Mouse (Mus musculus) megakaryocyte-erythroid progenitor cell, adult 5-6 weeks (primary cell): Measurements from ENCODE around the gene Kif26b. TPM values are rescaled to one million over a fixed set of nuclear protein-coding genes. Genes with fewer than 3 reads are reported as not detected.

ENCODE experiments used
- ATAC-seq: replicated peaks from 2 replicates; pipeline ENCODE4 v1.8.0; 2016; ENCODE audit warnings: mild to moderate bottlenecking, inconsistent platforms; ENCODE audit not compliant: severe bottlenecking, poor library complexity, low FRiP score, low TSS enrichment
- total RNA-seq, 2 experiments: library from RNA; stranded (forward) in 1 of 2; stranded (reverse) in 1 of 2; fragments of 200-1000, 215-1000 nt in 1 of 2; fragments of >200 nt in 1 of 2; fragmentation: Nextera tagmentation in 1 of 2; gene quantifications; 2 replicates each; pipeline ENCODE4 v1.2.3; 2014 to 2017

Kif26b gene
- total RNA-seq, 2 experiments from 2014 or later: 1.2 to 2.8 TPM

GRCm38 (mm10) chr1:178641788-178642187 lies 112.9 kb downstream of the Kif26b start:
- no peak for ATAC-seq

GRCm38 (mm10) chr1:178644954-178645353 lies 116.0 kb downstream of the Kif26b start:
- ATAC-seq: peak; percentile 91

GRCm38 (mm10) chr1:178646589-178646988 lies 117.7 kb downstream of the Kif26b start:
- ATAC-seq: no peak

- no peak for ATAC-seq
Observed at GRCm38 (mm10) chr1:178655525-178655924, 126.6 kb downstream of the Kif26b start.

GRCm38 (mm10) chr1:178661035-178661434 lies 132.1 kb downstream of the Kif26b start:
- no peak for ATAC-seq

GRCm38 (mm10) chr1:178661556-178661955 lies 132.6 kb downstream of the Kif26b start:
- no peak for ATAC-seq

GRCm38 (mm10) chr1:178663539-178663938 lies 134.6 kb downstream of the Kif26b start:
- no peak for ATAC-seq

- ATAC-seq: no peak
Observed at GRCm38 (mm10) chr1:178664271-178664969, 135.5 kb downstream of the Kif26b start.

GRCm38 (mm10) chr1:178666524-178666923 lies 137.6 kb downstream of the Kif26b start:
- no peak for ATAC-seq

- ATAC-seq: no peak
Observed at GRCm38 (mm10) chr1:178667808-178668207, 138.9 kb downstream of the Kif26b start.

GRCm38 (mm10) chr1:178668907-178669306 lies 140.0 kb downstream of the Kif26b start:
- no peak for ATAC-seq

- ATAC-seq: no peak
Observed at GRCm38 (mm10) chr1:178673051-178673450, 144.1 kb downstream of the Kif26b start.

- ATAC-seq: no peak
Observed at GRCm38 (mm10) chr1:178673506-178673905, 144.6 kb downstream of the Kif26b start.

- peak; percentile 92 for ATAC-seq
Observed at GRCm38 (mm10) chr1:178675542-178676252, 146.8 kb downstream of the Kif26b start.

GRCm38 (mm10) chr1:178677160-178677559 lies 148.2 kb downstream of the Kif26b start:
- no peak for ATAC-seq

GRCm38 (mm10) chr1:178677630-178678221 lies 148.8 kb downstream of the Kif26b start:
- ATAC-seq: no peak

GRCm38 (mm10) chr1:178683631-178684030 lies 154.7 kb downstream of the Kif26b start:
- ATAC-seq: no peak

- peak; percentile 59 for ATAC-seq
Observed at GRCm38 (mm10) chr1:178684991-178685680, 156.2 kb downstream of the Kif26b start.

GRCm38 (mm10) chr1:178686881-178687280 lies 158.0 kb downstream of the Kif26b start:
- ATAC-seq: no peak

GRCm38 (mm10) chr1:178689512-178689911 lies 160.6 kb downstream of the Kif26b start:
- ATAC-seq: no peak
